Mouse (Mus musculus): ENCODE results near the gene Nfe2. TPM values are rescaled to one million over a fixed set of nuclear protein-coding genes. Genes with fewer than 3 reads are reported as not detected.

Nfe2 gene
- polyA plus RNA-seq, 1 experiment from 2014 or later: 0.89 TPM

DNA sequence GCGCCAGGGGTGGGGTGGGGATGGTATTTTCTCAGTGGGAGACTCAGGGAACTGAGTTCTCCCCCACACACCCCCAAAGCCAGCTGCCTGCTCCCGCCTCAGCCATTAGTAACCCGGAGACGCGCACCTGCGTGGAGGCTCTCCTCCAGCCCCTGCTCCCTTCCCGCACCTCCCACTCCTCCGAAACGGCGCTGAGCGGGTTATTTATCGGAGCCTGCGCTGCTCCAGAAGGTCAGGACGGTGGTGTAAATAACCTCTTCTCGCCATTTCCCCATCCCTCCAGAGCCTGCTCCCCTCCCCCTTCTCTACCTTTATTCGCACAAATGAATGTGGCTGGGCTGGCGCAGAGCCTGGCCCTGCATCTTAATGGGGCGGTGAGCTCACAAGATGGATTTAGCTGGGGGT is 41.9 kb upstream of the Nfe2 start:
- Histone ChIP-seq H3K36me3 (no peaks in the 10 kb centered on the region), H3K27ac (replicated peaks) (peak overlapping the region; percentile 97), H3K4me1 (replicated peaks) (peaks cover 90% of the 10 kb centered on the region), H3K4me2 (peak overlapping the region; percentile 53), H3K27me3 (no peaks in the 10 kb centered on the region), H3K9ac (peak overlapping the region; percentile 48), H3K9me3 (no peaks in the 10 kb centered on the region), H3K4me3 (peak overlapping the region; percentile 21)
- WGBS: 3% methylated on average over 18 of the region's 18 CpGs
- peak; percentile 72 for ATAC-seq (ENCODE audit: low FRiP score, low read depth)

DNA sequence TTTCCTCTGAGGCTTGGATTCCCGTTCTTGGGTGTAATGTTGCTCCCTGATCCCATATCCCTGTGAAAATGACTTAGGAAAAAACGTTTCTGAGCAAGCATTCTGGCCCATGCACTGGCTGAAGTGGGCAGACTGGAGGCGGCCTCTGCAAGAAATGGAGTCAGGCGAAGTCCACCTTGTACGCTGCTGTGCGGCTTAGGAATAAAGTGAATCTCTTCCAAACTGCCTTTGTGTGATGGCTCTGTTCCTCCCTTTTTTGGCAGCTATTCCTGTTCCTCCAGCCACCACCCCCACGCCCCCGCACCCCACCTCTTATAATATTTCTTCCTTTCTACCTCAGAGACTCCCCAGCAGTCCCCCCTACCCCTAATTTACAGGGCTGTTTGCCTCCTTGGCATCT is 41.4 kb upstream of the Nfe2 start:
- peak; percentile 7; the same call in 1 of the 2 replicates for ATAC-seq (ENCODE audit: low FRiP score, low read depth)
- Histone ChIP-seq H3K4me3 (peak overlapping the region; percentile 21), H3K36me3 (no peaks in the 10 kb centered on the region), H3K27ac (replicated peaks) (peak overlapping the region; percentile 97), H3K9me3 (no peaks in the 10 kb centered on the region), H3K9ac (peak overlapping the region; percentile 48), H3K4me2 (peak overlapping the region; percentile 53), H3K4me1 (replicated peaks) (peaks cover 88% of the 10 kb centered on the region), H3K27me3 (no peaks in the 10 kb centered on the region)
- 14% methylated on average over 8 of the region's 8 CpGs for WGBS

DNA sequence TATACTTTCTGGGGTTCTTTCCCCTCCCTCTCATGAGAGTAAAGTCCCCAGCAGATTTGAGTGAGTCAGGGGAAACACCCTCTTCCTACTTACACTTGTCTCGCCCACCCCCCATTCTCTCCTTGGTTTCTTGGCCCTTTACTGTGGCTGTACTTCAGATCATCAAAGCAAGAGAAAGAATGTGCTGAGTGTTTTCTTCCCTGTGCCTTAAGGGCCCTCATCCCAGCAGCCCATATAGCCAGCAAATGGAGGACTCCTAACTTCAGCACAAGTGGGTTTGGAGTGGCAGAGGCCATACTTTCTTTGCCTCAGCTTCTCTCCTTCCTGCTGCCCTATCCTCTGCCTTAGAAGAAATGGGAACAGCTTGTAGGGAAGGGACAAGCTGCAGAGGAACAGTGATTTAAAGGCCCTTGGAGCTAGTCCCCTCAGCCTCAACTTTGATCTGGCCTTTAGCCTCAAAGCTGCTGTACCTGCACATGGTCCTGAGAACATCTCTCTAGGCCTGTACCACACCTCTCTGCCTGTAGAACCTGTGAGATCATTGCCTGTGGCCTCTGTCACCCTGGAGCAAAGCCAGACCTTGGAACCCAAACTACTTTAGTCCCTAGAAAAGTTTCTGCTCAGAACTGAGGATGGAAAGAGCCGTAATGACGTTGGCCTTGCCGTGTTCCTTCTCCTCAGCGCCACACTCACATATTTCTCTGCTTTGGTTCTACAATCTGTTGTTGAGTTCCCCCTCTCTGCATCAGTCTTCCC is 40.8 kb upstream of the Nfe2 start:
- Histone ChIP-seq H3K4me1 (replicated peaks) (peaks cover 82% of the 10 kb centered on the region), H3K36me3 (no peaks in the 10 kb centered on the region), H3K9ac (peak overlapping the region; percentile 48; the same call in 1 of the 2 replicates), H3K4me3 (no peak overlapping the region), H3K4me2 (0 out of 2 replicates have a peak overlapping the region, but pooled peaks have one; percentile 53), H3K27ac (replicated peaks) (peak overlapping the region; percentile 97), H3K9me3 (no peaks in the 10 kb centered on the region), H3K27me3 (no peaks in the 10 kb centered on the region)
- WGBS: 61% methylated on average over 5 of the region's 5 CpGs
- no peak for ATAC-seq (ENCODE audit: low FRiP score, low read depth)

DNA sequence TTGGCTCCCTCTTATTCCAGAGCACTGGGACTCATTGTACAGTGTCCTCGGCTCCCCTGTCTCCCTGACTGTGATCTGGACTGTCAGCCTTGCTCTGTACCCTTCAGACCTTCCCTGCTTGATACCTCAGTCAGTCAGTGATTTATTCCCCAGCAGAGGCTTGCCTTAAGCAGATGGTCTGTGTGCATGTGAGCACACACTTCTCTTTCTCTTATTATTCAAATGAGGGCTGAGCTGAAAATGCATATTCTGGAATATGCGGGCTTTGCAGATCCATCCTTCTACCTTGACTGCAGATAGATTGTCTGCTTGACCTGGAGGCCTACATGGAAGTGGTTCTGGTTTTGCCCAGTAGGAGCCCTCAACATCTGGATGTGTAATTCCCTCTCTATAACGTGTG is 39.8 kb upstream of the Nfe2 start:
- H3K27me3 ChIP-seq: no peaks in the 10 kb centered on the region
- no peak for ATAC-seq (ENCODE audit: low FRiP score, low read depth)
- H3K4me1 ChIP-seq (replicated peaks): peaks cover 72% of the 10 kb centered on the region
- no peak overlapping the region for H3K4me2 ChIP-seq
- H3K9me3 ChIP-seq: no peaks in the 10 kb centered on the region
- H3K9ac ChIP-seq: 0 out of 2 replicates have a peak overlapping the region, but pooled peaks have one; percentile 4
- 35% methylated on average over 3 of the region's 3 CpGs for WGBS
- H3K4me3 ChIP-seq: no peak overlapping the region
- peaks cover 8% of the 10 kb centered on the region for H3K36me3 ChIP-seq
- peak overlapping the region; percentile 97 for H3K27ac ChIP-seq (replicated peaks)

DNA sequence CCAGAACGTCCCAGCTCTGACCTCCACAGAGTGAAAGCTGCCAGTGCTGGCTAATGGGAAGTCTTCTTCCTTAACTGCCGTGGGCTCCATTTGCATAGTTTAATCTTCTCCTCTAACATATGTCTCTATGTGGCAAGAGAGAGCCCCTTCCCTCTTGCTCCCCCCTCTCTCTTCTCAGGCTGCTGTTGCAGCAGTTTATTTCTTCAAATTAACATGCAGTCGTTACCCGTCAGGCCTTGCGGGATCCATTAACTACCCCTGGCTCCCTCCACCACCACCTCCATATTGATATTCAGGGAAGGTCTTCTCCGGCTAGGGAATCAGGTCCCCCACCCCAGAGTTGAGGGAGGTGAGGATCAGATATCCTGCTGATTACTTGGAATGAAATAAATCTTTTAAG is 39.1 kb upstream of the Nfe2 start:
- no peak overlapping the region for H3K4me2 ChIP-seq
- H3K9me3 ChIP-seq: no peaks in the 10 kb centered on the region
- H3K9ac ChIP-seq: 0 out of 2 replicates have a peak overlapping the region, but pooled peaks have one; percentile 1
- ATAC-seq (ENCODE audit: low FRiP score, low read depth): 0 out of 2 replicates have a peak, but pooled peaks have one; percentile 9
- H3K4me1 ChIP-seq (replicated peaks): peaks cover 65% of the 10 kb centered on the region
- peaks cover 12% of the 10 kb centered on the region for H3K36me3 ChIP-seq
- peak overlapping the region; percentile 97 for H3K27ac ChIP-seq (replicated peaks)
- WGBS: 23% methylated on average over 6 of the region's 6 CpGs
- no peaks in the 10 kb centered on the region for H3K27me3 ChIP-seq
- H3K4me3 ChIP-seq: no peak overlapping the region

DNA sequence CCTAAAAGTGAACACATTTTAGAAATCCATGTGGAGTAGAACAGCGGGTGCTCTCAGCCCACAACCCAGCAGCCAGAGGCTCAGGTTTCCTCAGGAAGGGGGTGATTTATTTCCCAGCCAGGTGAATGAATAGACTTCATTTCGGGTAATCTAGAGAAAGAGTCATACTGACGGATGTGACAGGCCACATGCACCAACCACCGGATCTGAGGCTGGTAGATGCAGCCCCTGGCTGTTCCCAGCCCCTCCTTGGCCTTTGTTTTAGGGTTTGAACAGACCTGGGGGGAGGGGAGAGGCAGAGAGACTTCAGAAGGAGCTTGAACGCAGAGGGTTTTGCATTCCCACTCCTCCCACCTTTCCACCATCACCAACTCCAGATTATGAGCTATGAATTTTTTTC is 37.6 kb upstream of the Nfe2 start:
- no peaks in the 10 kb centered on the region for H3K9me3 ChIP-seq
- peaks cover 18% of the 10 kb centered on the region for H3K36me3 ChIP-seq
- no peak for ATAC-seq (ENCODE audit: low FRiP score, low read depth)
- H3K4me3 ChIP-seq: no peak overlapping the region
- peaks cover 53% of the 10 kb centered on the region for H3K4me1 ChIP-seq (replicated peaks)
- no peak overlapping the region for H3K4me2 ChIP-seq
- no peaks in the 10 kb centered on the region for H3K27me3 ChIP-seq
- no peak overlapping the region for H3K9ac ChIP-seq
- WGBS: 14% methylated on average over 5 of the region's 5 CpGs
- peak overlapping the region; percentile 97 for H3K27ac ChIP-seq (replicated peaks)

DNA sequence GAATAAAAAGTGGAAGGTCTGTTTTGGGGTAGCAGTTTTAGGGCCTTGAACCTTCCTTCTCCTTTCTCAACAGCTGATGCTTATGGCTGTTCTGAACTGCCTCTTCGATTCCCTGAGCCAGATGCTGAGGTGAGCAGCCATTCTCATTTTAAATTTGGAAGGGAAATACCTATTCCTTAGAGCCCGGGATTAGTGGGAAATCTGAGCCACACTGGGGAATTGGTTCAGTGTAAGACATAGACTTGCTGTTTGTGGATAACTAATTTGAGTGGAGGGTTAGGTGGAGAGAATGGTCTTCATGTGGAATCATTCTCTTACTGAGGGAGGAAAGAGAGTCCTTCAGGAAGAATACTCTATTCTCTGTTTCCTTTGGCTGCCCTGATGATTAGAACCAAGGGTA is 36.4 kb upstream of the Nfe2 start:
- 86% methylated on average over 2 of the region's 2 CpGs for WGBS
- Histone ChIP-seq H3K9me3 (no peaks in the 10 kb centered on the region), H3K4me1 (replicated peaks) (peaks cover 50% of the 10 kb centered on the region), H3K36me3 (peaks cover 18% of the 10 kb centered on the region), H3K27me3 (no peaks in the 10 kb centered on the region), H3K4me2 (no peak overlapping the region), H3K27ac (replicated peaks) (no peak overlapping the region), H3K9ac (no peak overlapping the region), H3K4me3 (no peak overlapping the region)
- ATAC-seq (ENCODE audit: low FRiP score, low read depth): no peak

DNA sequence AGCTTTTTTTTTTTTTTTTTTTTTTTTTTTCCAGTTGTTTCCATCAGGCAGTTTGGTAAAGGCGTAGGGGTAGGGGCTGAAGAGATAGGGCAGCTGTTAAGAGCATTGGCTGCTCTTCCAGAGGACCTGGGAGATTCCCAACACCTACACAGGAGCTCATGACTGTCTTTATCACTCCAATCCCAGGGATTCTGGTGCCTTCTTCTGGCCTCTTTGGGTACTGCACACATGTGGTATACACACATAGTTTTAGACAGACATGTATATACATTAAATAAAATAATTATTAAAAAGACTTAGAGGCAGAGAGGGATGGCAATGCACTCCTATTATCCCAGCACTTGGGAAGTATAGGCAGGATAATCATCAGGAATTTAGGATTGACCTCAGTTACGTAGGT is 35.2 kb upstream of the Nfe2 start:
- Histone ChIP-seq H3K9ac (no peak overlapping the region), H3K36me3 (peaks cover 18% of the 10 kb centered on the region), H3K27me3 (no peaks in the 10 kb centered on the region), H3K4me2 (no peak overlapping the region), H3K4me1 (replicated peaks) (peaks cover 47% of the 10 kb centered on the region), H3K4me3 (no peak overlapping the region), H3K27ac (replicated peaks) (no peak overlapping the region), H3K9me3 (no peaks in the 10 kb centered on the region)
- 99% methylated on average over 2 of the region's 2 CpGs for WGBS
- ATAC-seq (ENCODE audit: low FRiP score, low read depth): no peak

DNA sequence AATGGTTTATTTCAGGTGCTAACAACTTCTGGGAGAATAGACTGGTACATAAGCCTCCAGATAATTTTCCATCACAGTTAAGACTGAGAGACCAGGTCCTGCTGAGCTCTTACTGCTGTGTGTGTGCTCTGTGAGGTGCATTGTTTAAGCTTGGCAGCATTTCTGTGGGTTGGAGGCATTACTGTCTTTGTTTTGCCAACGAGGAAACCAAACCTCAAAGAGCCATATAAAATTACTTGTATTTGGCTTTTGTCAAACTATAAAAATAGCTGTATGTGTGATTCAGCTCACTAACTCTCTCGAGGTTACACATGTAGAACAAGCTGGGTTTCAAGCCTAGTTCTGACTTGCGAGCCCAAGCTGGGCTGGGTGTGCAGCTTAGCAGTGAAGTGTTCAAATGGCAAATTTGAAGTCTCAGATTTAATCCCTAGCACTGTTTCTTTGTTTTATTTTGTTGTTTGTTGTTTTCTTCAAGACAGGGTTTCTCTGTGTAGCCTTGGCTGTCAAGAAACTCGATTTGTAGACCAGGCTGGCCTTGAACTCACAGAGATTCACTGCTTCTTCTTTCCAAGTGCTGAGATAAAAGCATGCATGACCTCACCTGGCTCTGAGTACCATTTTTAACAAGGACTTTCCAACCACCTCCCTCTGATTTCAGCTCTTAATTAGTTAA is 34.6 kb upstream of the Nfe2 start:
- no peak overlapping the region for H3K9ac ChIP-seq
- no peak overlapping the region for H3K4me3 ChIP-seq
- peaks cover 41% of the 10 kb centered on the region for H3K4me1 ChIP-seq (replicated peaks)
- no peaks in the 10 kb centered on the region for H3K9me3 ChIP-seq
- 80% methylated on average over 4 of the region's 4 CpGs for WGBS
- H3K27me3 ChIP-seq: no peaks in the 10 kb centered on the region
- ATAC-seq (ENCODE audit: low FRiP score, low read depth): no peak
- H3K4me2 ChIP-seq: no peak overlapping the region
- 0 out of 2 replicates have a peak overlapping the region, but pooled peaks have one; percentile 31 for H3K27ac ChIP-seq (replicated peaks)
- H3K36me3 ChIP-seq: peaks cover 18% of the 10 kb centered on the region

DNA sequence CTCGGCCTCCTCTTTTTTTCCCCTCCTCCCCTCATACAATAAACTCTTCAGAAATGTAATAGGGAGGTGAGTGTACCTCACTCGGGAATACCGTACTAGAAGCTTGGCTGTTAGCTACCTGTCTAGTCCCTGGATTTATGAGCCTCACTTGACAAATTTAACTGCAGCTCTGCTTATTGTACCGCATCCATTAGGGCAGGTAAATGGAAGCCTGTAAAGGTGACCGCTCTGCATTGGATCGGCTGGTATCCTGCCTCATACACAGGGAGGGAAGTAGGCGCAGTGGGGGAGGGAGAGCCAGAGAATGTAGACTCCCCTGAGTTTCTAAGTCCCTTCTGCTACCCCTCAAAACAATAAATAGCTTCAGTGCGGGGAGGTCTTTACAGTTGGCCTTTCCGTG is 32.6 kb upstream of the Nfe2 start:
- Histone ChIP-seq H3K4me1 (replicated peaks) (peaks cover 28% of the 10 kb centered on the region), H3K9ac (no peak overlapping the region), H3K4me3 (no peak overlapping the region), H3K4me2 (no peak overlapping the region), H3K27me3 (no peaks in the 10 kb centered on the region), H3K36me3 (peaks cover 18% of the 10 kb centered on the region), H3K9me3 (no peaks in the 10 kb centered on the region), H3K27ac (replicated peaks) (0 out of 2 replicates have a peak overlapping the region, but pooled peaks have one; percentile 7)
- ATAC-seq (ENCODE audit: low FRiP score, low read depth): peak; percentile 47; the same call in 1 of the 2 replicates
- WGBS: 83% methylated on average over 9 of the region's 9 CpGs

DNA sequence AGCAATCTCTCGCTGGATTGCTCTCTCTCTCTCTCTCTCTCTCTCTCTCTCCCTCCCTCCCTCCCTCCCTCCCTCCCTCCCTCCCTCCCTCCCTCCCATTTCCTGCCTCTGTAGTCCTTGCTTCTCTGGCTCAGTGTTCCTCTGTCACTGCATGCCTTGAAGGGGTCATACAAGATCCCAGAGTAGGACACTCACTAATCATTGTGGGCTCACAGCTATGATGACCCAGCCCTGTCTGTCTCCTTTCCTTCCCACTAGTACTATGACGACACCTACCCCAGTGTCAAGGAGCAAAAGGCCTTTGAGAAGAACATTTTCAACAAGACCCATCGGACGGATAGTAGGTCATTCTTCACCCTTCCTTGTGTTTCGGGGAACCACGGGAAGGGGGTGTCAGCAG is 32.2 kb upstream of the Nfe2 start:
- no peaks in the 10 kb centered on the region for H3K27me3 ChIP-seq
- no peaks in the 10 kb centered on the region for H3K9me3 ChIP-seq
- H3K9ac ChIP-seq: no peak overlapping the region
- no peak overlapping the region for H3K4me2 ChIP-seq
- peaks cover 30% of the 10 kb centered on the region for H3K4me1 ChIP-seq (replicated peaks)
- 0 out of 2 replicates have a peak overlapping the region, but pooled peaks have one; percentile 7 for H3K27ac ChIP-seq (replicated peaks)
- ATAC-seq (ENCODE audit: low FRiP score, low read depth): no peak
- WGBS: 81% methylated on average over 6 of the region's 6 CpGs
- no peak overlapping the region for H3K4me3 ChIP-seq
- H3K36me3 ChIP-seq: peaks cover 18% of the 10 kb centered on the region

DNA sequence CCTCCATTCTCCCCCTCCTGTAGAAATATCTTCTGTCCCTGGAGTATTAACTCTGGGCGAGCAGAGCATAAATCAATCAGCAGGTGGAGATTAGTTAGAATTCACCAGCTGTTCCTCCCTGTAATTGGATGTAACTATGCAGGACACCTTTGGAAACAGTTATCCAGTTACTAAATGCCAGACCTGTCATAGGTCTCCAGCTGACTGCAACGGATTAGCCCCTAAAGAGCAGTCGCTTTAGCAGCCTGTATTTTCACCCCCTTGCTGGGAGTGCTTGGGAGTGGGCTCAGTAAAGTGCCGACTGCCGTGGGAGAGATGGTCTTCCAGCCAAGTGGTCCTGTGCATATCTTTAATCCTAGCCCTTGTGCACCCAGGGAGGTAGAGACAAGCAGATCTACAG is 31.4 kb upstream of the Nfe2 start:
- Histone ChIP-seq H3K4me2 (no peak overlapping the region), H3K9ac (no peak overlapping the region), H3K27ac (replicated peaks) (peak overlapping the region; percentile 53), H3K36me3 (peaks cover 18% of the 10 kb centered on the region), H3K4me3 (no peak overlapping the region), H3K9me3 (no peaks in the 10 kb centered on the region), H3K27me3 (no peaks in the 10 kb centered on the region), H3K4me1 (replicated peaks) (peaks cover 35% of the 10 kb centered on the region)
- no peak for ATAC-seq (ENCODE audit: low FRiP score, low read depth)
- WGBS: 29% methylated on average over 5 of the region's 5 CpGs
